Mouse (Mus musculus) ES-CJ7 (cell line): ENCODE measurements around the gene Fam229a.
"Not testable (repeated sequence)": the region's sequence is repeated elsewhere in the genome, so short reads cannot be mapped to it uniquely, and the experiment has no call there.

Source experiments
- DNase-seq: peaks from one replicate; pipeline ENCODE4 v3.0.0; 2011; ENCODE audit warnings: low read depth, low spot score

The Fam229a gene

GRCm38 (mm10) chr4:129518519-129518918 lies 27.5 kb downstream of the Fam229a start:
- no peak for DNase-seq

GRCm38 (mm10) chr4:129525338-129525737 lies 34.3 kb downstream of the Fam229a start:
- no peak for DNase-seq

- DNase-seq: no peak
Observed at GRCm38 (mm10) chr4:129525889-129526288, 34.9 kb downstream of the Fam229a start.

GRCm38 (mm10) chr4:129528901-129529300 lies 37.9 kb downstream of the Fam229a start:
- not testable (repeated sequence) for DNase-seq

GRCm38 (mm10) chr4:129540012-129540411 lies 49.0 kb downstream of the Fam229a start:
- DNase-seq: peak; percentile 83
